Mouse (Mus musculus) ovary, adult 18-20 months (tissue): ENCODE measurements at regions not wholly inside any gene's neighbourhood (a gene's known extent, or its start where the extent isn't known, plus 50 kb on each side); places are given as distances from the start of the nearest gene placed in this dataset.
"Not testable (repeated sequence)": the region's sequence is repeated elsewhere in the genome, so short reads cannot be mapped to it uniquely, and the experiment has no call there.

Experiments
- DNase-seq: peaks from one replicate; pipeline ENCODE4 v3.0.0; 2022; ENCODE audit warnings: low spot score, mixed read lengths

- DNase-seq = no peak
These were observed 152.1 kb downstream of the Katnal1 start for GRCm38 (mm10) chr5:148776796-148777659.

- no peak for DNase-seq
These were observed 153.9 kb downstream of the Katnal1 start for GRCm38 (mm10) chr5:148775232-148775631.

- no peak for DNase-seq
These were observed 154.7 kb downstream of the Katnal1 start for GRCm38 (mm10) chr5:148774446-148774845.

GRCm38 (mm10) chr5:148769452-148769851 lies 159.7 kb downstream of the Katnal1 start:
- DNase-seq = no peak

GRCm38 (mm10) chr5:148768346-148768745 lies 160.8 kb downstream of the Katnal1 start:
- DNase-seq = no peak

- no peak for DNase-seq
These were observed 163.1 kb downstream of the Katnal1 start for GRCm38 (mm10) chr5:148765993-148766392.

- DNase-seq = no peak
These were observed 169.0 kb downstream of the Katnal1 start for GRCm38 (mm10) chr5:148760108-148760507.

GRCm38 (mm10) chr5:148758786-148759185 lies 170.3 kb downstream of the Katnal1 start:
- no peak for DNase-seq

- DNase-seq = no peak
These were observed 171.4 kb downstream of the Katnal1 start for GRCm38 (mm10) chr5:148757715-148758114.

GRCm38 (mm10) chr5:148757236-148757635 lies 171.9 kb downstream of the Katnal1 start:
- no peak for DNase-seq

- DNase-seq = no peak
These were observed 172.7 kb downstream of the Katnal1 start for GRCm38 (mm10) chr5:148756246-148756930.

GRCm38 (mm10) chr5:148755807-148756206 lies 173.3 kb downstream of the Katnal1 start:
- no peak for DNase-seq

GRCm38 (mm10) chr5:148754896-148755295 lies 174.2 kb downstream of the Katnal1 start:
- no peak for DNase-seq

GRCm38 (mm10) chr5:148754363-148754762 lies 174.8 kb downstream of the Katnal1 start:
- no peak for DNase-seq

GRCm38 (mm10) chr5:148753457-148753856 lies 175.7 kb downstream of the Katnal1 start:
- no peak for DNase-seq

GRCm38 (mm10) chr5:148751980-148752379 lies 177.1 kb downstream of the Katnal1 start:
- DNase-seq = no peak

- no peak for DNase-seq
These were observed 179.0 kb downstream of the Katnal1 start for GRCm38 (mm10) chr5:148750002-148750734.

- no peak for DNase-seq
These were observed 181.0 kb downstream of the Katnal1 start for GRCm38 (mm10) chr5:148747972-148748764.

GRCm38 (mm10) chr5:148747549-148747948 lies 181.6 kb downstream of the Katnal1 start:
- DNase-seq = no peak

- DNase-seq = not testable (repeated sequence)
These were observed 182.4 kb downstream of the Katnal1 start for GRCm38 (mm10) chr5:148746726-148747125.

- DNase-seq = no peak
These were observed 184.3 kb downstream of the Katnal1 start for GRCm38 (mm10) chr5:148744676-148745391.
